Mouse (Mus musculus): ENCODE data around the gene Eaf2.

DNA sequence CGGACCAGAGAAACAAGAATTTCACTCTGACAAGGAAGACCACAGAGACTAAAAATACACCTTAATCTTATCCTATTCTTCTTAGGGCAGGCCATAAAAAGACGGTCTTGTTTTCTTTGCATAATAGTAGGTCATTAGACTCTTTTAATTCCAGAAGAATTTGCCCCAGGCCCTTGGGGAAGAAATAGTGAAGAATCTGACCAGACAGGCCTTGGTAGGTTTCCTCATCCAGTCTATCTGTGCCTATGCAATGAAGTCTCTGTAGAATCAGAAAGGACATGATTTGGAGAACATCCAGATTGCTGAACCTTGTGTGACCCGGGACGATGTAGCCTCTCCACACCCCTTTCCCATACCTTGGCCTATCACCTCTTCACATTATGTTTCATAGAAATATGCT lies 84.6 kb downstream of the Eaf2 start:
- no peak for TF ChIP-seq CTCF (IDR thresholded peaks at IDR 0.05; ENCODE audit: low read depth)
- no peak for TF ChIP-seq EP300 (IDR thresholded peaks at IDR 0.05; ENCODE audit: low read depth)

All from liver, embryonic 14.5 days (tissue).